Mouse (Mus musculus) B cell, adult 2 months (primary cell): ENCODE data around the gene Rasd1.
"Not testable (repeated sequence)": the region's sequence is repeated elsewhere in the genome, so short reads cannot be mapped to it uniquely, and the experiment has no call there.

ENCODE experiments used
- DNase-seq, 2 experiments: peaks; one replicate each; pipeline ENCODE4 v3.0.0; 2022

Rasd1 gene

DNA sequence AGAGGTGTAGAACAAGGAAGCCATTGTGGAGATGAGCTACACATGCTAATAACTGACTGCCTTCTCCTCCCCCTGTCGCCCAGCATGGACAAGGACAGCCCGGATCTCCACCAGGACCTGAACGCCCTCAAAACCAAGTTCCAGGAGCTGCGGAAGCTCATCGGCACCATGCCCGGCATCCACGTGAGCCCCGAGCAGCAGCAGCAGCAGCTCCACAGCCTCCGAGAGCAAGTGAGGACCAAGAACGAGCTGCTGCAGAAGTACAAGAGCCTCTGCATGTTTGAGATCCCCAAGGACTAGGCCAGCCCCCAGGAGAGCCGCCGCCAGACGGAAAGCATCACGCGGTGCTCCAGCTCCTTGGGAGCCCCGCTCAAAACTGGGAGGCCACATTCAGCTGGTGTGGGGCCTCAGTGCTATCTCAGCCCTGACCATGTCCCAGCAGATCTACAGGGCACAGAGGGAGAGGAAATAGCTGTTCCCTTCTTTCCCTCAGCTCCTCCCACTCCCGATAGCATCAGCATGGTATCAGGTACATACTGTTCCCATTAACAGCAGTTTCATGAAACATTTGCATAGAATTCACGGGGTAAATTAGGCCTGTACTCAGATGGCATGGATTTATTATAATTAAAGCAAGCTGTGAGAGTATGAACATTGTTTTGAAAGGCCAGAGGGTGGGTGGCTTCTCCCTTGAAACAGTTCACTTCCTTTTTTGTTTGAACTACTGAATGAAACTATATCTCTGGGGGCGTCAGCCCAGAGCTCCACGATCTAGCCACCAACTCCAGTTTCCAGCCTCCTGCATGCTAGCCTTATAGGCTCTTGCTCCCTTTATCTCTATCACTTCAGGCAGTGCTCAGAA lies 4.0 kb downstream of the Rasd1 start:
- DNase-seq = no peak

DNA sequence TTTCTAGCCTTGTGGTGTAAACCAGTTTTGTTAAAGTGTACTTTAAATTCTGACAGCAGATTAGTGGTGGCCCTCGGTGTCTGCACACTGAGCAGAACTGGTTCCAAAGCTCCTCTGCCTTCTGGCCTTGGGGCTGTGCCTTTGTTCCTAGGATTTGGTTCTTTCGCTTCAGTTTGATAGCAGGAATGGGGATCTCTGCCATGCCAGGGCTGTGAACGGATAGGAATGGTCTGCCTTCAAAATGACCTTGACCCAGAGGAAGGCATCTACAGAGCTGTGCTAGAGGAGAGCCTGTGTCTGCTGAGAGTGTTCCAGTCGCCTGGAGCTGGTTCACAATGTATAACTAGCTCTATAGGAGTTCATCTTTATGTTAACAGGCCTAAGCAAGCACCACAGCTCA lies 5.3 kb downstream of the Rasd1 start:
- no peak for DNase-seq

DNA sequence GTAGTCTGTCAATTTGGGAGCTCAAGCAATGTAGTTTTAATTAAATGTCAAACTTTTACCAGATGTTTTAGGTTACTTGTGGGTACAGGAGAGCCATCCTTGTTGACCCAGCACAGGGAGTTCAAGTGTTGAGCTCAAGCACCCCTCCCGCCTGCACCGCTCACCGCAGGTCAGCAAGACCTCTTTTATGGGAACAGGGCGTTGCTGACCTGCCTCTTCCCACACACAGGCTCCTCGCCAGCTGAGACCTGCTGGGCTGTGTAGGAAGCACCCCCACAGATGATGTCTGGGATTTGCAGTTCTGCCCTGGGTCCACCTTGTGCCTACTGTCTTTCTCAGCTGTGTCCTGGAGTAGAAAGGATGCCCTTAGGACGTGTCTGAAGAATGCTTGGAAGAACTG lies 8.0 kb downstream of the Rasd1 start:
- DNase-seq = no peak

DNA sequence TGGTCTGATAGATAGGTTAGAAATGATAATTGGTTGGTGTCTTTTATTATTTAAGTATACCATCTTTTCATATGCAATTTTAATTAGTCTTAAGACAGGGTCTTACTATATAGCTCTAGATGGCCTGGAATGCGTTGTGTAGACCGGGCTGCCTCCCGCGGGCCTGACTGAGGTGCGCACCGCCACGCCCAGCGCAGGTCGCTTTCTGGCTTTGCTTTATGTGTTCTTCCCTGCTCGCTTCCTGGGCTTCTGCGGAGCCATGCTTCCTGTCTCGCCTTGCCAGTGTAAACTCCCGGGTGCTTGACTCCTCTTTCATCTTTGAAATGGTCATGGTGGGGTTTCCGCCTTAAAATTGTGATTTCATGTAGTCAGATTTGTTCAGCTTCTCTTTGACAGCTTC lies 11.9 kb downstream of the Rasd1 start:
- no peak for DNase-seq

DNA sequence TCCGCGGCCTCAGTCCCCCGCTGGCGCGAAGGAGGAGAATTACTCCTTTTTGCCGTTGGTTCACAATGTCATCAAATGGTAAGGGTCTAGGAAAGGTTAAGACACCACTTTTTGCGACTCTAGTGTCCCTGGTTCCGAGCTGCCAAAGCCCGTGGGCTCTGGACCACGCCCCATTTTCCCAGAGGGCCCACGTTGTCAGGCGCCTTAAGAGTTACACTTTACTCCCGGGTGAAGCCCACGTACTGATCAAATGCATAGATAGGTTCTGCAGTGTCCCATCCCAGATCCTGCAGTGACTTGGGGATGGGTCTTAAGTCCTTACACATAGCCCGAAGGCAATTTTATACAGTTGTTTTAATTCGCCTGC lies 16.4 kb downstream of the Rasd1 start:
- DNase-seq = no peak

DNA sequence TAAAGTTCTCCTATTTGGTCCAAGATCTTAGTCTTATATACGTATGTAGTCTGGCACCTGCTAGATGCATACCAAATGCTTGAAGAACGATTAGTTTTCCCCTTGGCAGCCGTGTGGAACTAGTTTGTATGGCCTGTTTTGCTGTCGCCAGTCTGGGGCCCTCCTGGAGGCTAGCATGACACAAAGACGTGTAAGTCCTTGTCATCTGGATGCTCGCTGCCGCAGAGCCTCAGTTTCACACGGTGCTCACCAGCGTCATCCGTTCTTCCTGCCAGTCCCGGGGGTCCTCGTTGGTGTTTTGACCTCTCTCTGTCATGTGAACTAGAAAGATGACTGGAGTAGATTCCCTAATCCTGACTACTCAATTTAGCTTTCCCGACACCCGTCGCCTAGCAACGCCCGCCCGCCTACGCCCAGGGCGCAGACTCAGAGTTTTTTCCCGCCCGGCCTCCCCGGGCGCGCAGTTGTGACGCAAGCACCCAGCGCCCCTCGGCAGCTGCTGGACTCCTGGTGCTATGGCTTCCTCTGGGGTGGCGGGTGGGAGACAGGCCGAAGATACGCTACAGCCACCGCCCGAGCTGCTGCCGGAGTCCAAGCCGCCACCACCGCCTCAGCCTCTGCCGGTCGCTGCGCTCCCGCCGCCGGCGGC lies 16.9 kb downstream of the Rasd1 start, which contains the start of gene Med9:
Gene Med9 (plus strand): TSS at position 455 of the 649 bp plus-strand sequence.
- DNase-seq = peak; percentile 95 to 96

DNA sequence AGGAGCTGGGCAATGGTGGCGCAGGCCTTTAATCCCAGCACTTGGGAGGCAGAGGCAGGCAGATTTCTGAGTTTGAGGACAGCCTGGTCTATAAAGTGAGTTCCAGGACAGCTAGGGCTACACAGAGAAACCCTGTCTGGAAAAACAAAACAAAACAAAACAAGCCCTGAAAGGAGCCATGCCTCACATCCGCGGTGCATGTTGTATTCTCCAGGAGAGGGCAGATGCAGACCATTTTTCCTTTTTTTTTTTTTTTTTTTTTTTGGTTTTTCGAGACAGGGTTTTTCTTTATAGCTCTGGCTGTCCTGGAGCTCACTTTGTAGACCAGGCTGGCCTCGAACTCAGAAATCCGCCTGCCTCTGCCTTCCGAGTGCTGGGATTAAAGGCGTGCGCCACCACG lies 19.9 kb downstream of the Rasd1 start:
- DNase-seq = not testable (repeated sequence)

DNA sequence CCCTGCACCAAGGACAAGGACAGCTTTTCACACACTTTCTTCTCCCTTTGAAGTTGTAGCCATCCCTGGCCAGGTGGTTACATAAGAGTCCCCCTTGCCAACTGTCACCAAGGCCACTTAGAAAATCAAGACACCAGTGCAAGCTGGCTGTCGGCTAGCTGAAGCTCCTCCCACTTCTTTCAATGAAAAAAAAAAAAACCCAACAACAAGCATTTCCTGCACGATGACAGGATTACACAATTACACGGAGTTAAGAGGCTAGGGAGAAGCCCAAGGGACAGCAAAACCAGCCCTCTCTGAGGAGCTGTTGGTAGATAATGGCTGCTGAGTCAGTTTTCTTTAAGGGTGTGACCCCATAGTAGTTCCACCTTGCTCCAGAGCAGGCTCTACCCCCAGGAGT lies 23.4 kb downstream of the Rasd1 start:
- DNase-seq = no peak

DNA sequence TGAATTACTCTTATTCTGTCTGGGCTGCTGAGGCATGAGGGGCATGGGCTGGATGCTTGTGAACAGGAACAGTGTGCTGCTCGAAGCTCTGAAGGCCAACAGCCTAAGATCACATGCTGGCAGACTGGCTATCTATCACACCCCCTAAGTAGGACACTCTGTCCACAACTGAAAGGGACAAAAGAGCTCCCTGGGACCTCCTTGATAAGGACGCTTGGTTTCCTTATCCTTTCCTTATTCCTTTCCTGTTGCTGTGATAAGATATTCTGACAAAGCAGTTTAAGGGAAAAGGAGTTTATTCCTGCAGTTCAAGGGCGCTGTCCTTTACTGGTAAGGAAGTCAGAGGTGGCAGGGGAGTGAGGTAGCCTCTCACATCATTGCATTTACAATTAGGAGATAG lies 24.1 kb downstream of the Rasd1 start:
- DNase-seq = no peak

DNA sequence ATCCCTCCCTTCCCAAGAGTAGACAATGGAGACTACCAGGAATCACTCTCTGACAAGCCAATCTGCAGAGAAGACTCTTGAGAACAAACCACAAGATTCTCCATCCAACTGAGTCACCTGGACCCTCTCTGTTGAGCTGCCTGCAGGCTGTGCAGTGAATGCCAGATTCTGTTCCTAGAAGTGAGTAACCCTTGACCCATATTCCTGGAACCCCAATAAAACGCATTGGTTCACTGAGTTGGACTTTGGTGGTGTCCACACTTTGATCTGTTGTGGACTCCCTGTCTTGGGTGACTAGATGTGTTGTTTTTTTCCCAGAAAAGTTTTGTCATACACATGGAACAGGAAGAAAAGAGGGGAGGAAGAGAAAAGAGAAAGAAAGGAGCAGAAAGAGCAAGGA lies 24.9 kb downstream of the Rasd1 start:
- no peak for DNase-seq

DNA sequence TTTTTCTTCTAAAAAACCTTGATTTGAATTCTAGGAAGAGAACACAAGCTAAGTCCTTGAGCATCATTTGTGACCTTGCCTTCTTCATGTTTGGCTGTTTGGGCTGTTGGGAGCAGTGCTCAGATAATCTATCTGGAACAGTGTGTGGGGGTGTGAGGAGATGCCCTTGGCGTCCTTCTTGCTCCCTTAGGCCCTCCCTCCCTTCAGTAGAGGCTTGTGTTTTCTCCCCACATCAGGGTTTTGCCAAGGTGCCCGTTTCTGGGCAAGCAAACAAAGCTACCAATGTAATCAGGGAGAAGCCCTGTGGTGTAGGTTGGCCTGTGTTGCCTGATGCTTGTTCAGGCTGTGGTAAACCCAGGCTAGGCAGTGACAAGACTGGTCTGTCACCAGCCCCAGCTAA lies 27.1 kb downstream of the Rasd1 start:
- no peak for DNase-seq

DNA sequence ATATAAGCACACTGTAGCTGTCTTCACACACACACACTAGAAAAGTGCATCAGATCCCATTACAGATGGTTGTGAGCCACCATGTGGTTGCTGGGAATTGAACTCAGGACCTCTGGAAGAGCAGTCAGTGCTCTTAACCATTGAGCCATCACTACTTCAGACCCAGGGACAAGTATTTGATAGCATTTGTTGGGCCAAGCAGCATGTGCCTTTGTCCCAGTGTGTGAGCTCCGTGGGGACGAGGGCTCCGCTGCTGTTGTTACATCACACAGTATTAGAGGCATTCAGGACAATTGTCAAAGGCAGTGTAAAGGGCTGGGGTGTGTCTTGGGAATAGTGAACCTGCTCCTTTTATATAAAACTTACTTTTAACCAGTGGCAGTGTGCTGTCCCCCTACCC lies 27.7 kb downstream of the Rasd1 start:
- no peak for DNase-seq

DNA sequence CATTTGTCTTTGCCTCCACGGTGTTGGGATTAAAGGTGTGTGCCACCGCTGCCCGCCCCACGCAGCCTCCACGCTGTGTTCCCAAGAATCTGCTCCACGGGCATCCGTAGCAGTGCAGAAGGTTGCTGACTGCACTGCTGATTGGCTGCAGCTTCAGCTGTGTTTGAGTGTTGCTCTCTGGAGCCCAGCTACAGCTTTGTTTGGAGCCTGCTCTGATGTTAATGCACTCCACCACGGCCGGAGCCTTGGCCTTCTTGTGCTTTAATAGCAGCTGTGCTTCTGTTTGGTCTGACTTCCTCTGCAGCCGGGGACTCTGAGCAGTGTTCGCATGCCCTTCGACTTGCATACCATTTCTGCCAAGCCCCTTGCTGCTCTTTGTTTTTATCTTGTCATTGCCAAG lies 30.8 kb downstream of the Rasd1 start:
- DNase-seq = no peak

DNA sequence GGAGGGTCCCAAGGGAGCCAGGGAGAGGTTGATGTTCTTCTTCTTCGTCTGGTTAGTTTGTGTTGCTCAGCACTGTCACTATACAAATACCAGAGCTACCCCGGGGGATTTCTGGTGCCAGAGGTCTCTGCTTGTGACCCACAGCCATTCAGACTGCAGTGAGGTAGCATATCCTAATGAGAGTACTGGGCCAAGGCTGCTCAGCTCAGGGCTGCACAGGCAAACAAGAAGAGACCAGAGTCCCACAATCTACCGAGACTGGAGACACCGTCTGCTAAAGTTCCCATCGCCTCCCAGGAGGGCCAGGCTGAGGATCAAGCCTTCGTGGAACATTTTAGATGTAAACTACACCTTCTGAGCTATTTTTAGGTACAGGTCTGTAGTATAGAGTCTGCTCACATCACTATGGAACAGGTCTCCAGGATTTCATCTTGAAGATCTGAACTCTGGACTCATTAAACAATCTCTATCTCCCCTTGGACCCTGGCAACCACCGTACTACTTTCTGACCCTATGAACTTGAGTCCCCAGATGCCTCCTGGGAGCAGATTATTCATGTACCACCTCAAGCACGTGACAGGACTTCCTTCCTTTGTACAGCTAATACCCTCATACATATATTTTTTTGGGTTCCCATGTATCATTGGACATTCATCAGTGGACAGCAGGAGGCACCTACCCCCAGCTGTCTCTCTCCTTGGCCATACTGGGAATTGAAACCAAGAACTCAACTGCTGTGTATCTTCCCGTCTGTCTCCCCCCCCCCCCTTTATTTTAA lies 32.0 kb downstream of the Rasd1 start:
- DNase-seq = peak; percentile 27 to 35

DNA sequence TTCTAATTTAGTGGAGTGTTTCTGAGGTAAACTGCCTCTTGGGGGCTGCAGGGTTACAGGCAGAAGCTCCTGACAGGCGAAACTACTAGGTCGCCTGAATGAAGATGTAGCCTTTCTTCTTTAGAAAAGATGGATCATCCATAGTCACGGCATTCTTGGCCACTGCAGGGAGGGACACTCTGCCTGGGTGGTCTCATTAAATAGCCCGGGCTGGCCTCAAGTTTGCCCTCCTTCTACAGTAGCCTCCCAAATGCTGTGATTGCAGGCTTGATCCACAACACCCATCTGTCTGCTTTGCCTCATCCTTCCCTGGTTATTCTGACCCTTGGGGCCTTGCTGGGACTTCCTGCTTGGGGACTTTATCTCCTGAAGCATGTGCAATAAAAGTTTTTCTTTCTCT lies 34.7 kb downstream of the Rasd1 start:
- DNase-seq = no peak

DNA sequence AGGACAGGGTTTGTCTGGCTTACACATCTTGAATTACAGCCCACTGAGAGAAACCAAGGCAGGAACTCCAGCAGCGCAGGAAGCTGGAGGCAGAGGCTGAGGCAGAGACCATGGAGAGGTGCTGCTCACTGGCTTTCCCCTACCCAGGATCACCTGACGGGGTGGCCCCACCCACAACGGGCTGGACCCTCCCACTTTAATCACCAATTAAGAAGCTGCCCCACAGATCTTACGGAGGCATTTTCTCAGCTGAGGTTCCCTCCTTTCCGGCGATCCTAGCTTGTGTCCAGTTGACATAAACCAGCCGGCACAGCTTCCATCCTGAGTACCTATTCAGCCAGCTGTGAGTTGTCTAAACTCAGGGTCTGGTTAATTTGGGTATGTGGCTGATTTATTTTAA lies 43.5 kb downstream of the Rasd1 start:
- DNase-seq = no peak

DNA sequence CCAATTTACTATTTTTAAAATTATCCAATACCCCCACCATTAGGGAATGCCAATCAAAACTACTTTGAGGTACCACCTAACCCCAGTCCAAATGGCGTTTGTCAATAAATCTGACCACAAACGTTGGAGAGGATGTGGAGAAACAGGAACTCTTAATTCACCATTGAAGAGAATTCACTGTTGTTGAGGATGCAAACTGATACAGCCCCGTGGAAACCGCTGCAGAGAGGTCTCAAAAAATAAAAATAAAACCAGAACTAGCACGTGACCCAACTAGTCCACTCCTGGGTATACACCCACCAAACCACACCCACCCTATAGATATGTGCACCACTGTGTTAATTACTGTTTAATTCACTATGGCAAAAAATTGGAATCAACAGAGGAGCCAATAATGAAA lies 44.4 kb downstream of the Rasd1 start:
- no peak for DNase-seq

DNA sequence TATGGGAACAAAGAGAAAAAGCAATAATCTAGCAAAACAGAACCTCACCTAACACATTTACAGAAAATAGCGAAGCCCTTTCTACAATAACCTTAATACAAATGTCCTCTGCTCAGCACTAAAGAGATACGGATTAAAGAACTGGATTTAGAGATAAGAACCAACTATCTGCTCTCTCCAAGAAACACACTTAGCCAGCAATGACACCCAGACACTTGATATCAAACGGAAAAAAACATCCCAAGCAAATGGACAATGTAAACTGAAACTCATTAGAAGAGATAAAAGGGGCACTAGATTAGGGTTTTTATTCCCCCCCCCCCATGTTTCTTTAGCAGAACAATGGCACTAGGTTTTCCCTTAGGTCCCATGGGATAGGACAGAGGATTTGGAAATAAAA lies 45.3 kb downstream of the Rasd1 start:
- DNase-seq = no peak

DNA sequence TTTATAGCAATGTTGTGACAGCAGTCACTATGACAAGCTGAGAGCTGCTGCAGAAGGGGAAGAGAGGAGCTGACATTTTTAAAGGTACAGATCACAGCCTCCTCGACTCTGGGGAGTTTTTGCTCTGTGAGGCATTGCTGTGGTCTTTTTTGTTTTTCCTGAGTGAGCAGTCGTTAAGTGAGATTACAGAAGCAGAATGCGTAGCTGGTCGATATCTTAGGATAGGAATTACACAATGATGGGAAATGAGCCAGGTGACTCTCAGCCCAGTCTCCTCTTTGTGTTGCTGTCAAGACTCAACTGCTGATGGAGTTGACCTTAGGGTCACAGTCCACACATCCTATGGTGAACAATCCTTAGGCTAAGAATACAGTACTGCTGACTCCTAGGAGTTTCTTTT lies 46.7 kb downstream of the Rasd1 start:
- no peak for DNase-seq

DNA sequence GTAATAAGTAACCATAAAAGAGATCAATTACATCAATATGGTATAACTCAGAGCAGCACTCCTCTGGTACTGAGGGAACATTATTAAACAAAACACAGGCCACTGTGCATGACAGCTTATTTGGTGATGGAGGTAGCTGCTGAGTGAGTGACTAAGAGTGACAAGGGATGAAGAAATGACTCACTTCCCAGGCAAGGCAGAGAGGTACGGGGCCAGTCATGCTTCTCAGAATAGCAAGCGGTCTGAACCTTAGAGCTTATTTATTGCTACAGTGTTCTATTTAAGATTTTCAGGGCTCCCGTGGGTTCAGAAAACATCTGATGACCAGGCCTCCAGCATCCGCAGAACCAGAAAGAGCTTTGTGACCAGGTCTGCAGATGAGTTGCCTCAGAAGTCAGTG lies 51.0 kb downstream of the Rasd1 start:
- DNase-seq = no peak
